Mouse (Mus musculus): ENCODE measurements at regions not wholly inside any gene's neighbourhood (a gene's known extent, or its start where the extent isn't known, plus 50 kb on each side); places are given as distances from the start of the nearest gene placed in this dataset.

- 92% methylated on average over 3 of the region's 3 CpGs for WGBS
- no peaks in the 10 kb centered on the region for H3K36me3 ChIP-seq
- H3K27me3 ChIP-seq = no peaks in the 10 kb centered on the region
- H3K9me3 ChIP-seq = no peaks in the 10 kb centered on the region
- H3K4me3 ChIP-seq = no peak overlapping the region
- no peaks in the 10 kb centered on the region for H3K4me1 ChIP-seq (replicated peaks)
- no peak overlapping the region for H3K4me2 ChIP-seq
- no peak overlapping the region for H3K27ac ChIP-seq (replicated peaks)
- no peak for ATAC-seq (ENCODE audit: low read depth)
- H3K9ac ChIP-seq = no peak overlapping the region
Observed at GRCm38 (mm10) chr12:73491370-73491769, 54.8 kb downstream of the Tmem30b start.

- 98% methylated on average over 2 of the region's 2 CpGs for WGBS
- H3K9ac ChIP-seq = no peak overlapping the region
- H3K4me2 ChIP-seq = no peak overlapping the region
- H3K27me3 ChIP-seq = no peaks in the 10 kb centered on the region
- no peak for ATAC-seq (ENCODE audit: low read depth)
- H3K9me3 ChIP-seq = no peaks in the 10 kb centered on the region
- H3K36me3 ChIP-seq = no peaks in the 10 kb centered on the region
- no peak overlapping the region for H3K27ac ChIP-seq (replicated peaks)
- no peak overlapping the region for H3K4me3 ChIP-seq
- H3K4me1 ChIP-seq (replicated peaks) = no peaks in the 10 kb centered on the region
Observed at GRCm38 (mm10) chr12:73482858-73483257, 63.3 kb downstream of the Tmem30b start.

GRCm38 (mm10) chr12:73482275-73482674, 63.9 kb downstream of the Tmem30b start:
- Histone ChIP-seq H3K4me3 (no peak overlapping the region), H3K36me3 (no peaks in the 10 kb centered on the region), H3K4me2 (no peak overlapping the region), H3K9ac (no peak overlapping the region), H3K4me1 (replicated peaks) (no peaks in the 10 kb centered on the region), H3K9me3 (no peaks in the 10 kb centered on the region), H3K27ac (replicated peaks) (no peak overlapping the region), H3K27me3 (no peaks in the 10 kb centered on the region)
- 88% methylated on average over 6 of the region's 6 CpGs for whole genome bisulfite sequencing
- no peak for ATAC-seq (ENCODE audit: low read depth)

GRCm38 (mm10) chr12:73481705-73482104, 64.5 kb downstream of the Tmem30b start:
- Histone ChIP-seq H3K36me3 (no peaks in the 10 kb centered on the region), H3K9me3 (no peaks in the 10 kb centered on the region), H3K27me3 (no peaks in the 10 kb centered on the region), H3K9ac (no peak overlapping the region), H3K27ac (replicated peaks) (no peak overlapping the region), H3K4me2 (no peak overlapping the region), H3K4me3 (no peak overlapping the region), H3K4me1 (replicated peaks) (0 out of 2 replicates have a peak, but pooled peaks cover 1% of the 10 kb centered on the region)
- ATAC-seq (ENCODE audit: low read depth) = no peak
- 87% methylated on average over 3 of the region's 3 CpGs for WGBS

GRCm38 (mm10) chr12:73481165-73481564, 65.0 kb downstream of the Tmem30b start:
- 92% methylated on average over 6 of the region's 6 CpGs for WGBS
- Histone ChIP-seq H3K4me2 (no peak overlapping the region), H3K4me1 (replicated peaks) (0 out of 2 replicates have a peak, but pooled peaks cover 6% of the 10 kb centered on the region), H3K9ac (no peak overlapping the region), H3K27me3 (no peaks in the 10 kb centered on the region), H3K9me3 (no peaks in the 10 kb centered on the region), H3K36me3 (no peaks in the 10 kb centered on the region), H3K27ac (replicated peaks) (no peak overlapping the region), H3K4me3 (no peak overlapping the region)
- ATAC-seq (ENCODE audit: low read depth) = no peak

- ATAC-seq (ENCODE audit: low read depth) = no peak
- 94% methylated on average over 6 of the region's 6 CpGs for WGBS
Observed at GRCm38 (mm10) chr12:73480610-73480971, 65.6 kb downstream of the Tmem30b start.

GRCm38 (mm10) chr12:73479932-73480609, 66.1 kb downstream of the Tmem30b start:
- Histone ChIP-seq H3K36me3 (no peaks in the 10 kb centered on the region), H3K4me1 (replicated peaks) (0 out of 2 replicates have a peak, but pooled peaks cover 6% of the 10 kb centered on the region), H3K27me3 (no peaks in the 10 kb centered on the region), H3K9me3 (no peaks in the 10 kb centered on the region), H3K27ac (replicated peaks) (no peak overlapping the region), H3K4me2 (no peak overlapping the region), H3K4me3 (no peak overlapping the region), H3K9ac (no peak overlapping the region)
- no peak for ATAC-seq (ENCODE audit: low read depth)
- WGBS = 88% methylated on average over 15 of the region's 15 CpGs

More at GRCm38 (mm10) chr12:73480610-73480971, 65.6 kb downstream of the Tmem30b start:
- no peaks in the 10 kb centered on the region for H3K27me3 ChIP-seq
- no peak overlapping the region for H3K4me3 ChIP-seq
- no peaks in the 10 kb centered on the region for H3K36me3 ChIP-seq
- no peak overlapping the region for H3K4me2 ChIP-seq
- no peak overlapping the region for H3K9ac ChIP-seq
- 0 out of 2 replicates have a peak, but pooled peaks cover 6% of the 10 kb centered on the region for H3K4me1 ChIP-seq (replicated peaks)
- no peaks in the 10 kb centered on the region for H3K9me3 ChIP-seq
- no peak overlapping the region for H3K27ac ChIP-seq (replicated peaks)

GRCm38 (mm10) chr12:73478641-73479040, 67.6 kb downstream of the Tmem30b start:
- no peaks in the 10 kb centered on the region for H3K36me3 ChIP-seq
- no peaks in the 10 kb centered on the region for H3K27me3 ChIP-seq
- H3K4me1 ChIP-seq (replicated peaks) = 0 out of 2 replicates have a peak, but pooled peaks cover 6% of the 10 kb centered on the region
- no peak overlapping the region for H3K4me3 ChIP-seq
- 90% methylated on average over 4 of the region's 4 CpGs for WGBS
- H3K9me3 ChIP-seq = no peaks in the 10 kb centered on the region
- no peak overlapping the region for H3K4me2 ChIP-seq
- H3K9ac ChIP-seq = no peak overlapping the region
- no peak overlapping the region for H3K27ac ChIP-seq (replicated peaks)
- no peak for ATAC-seq (ENCODE audit: low read depth)

GRCm38 (mm10) chr12:73476421-73476858, 69.8 kb downstream of the Tmem30b start:
- no peak overlapping the region for H3K4me2 ChIP-seq
- 0 out of 2 replicates have a peak, but pooled peaks cover 6% of the 10 kb centered on the region for H3K4me1 ChIP-seq (replicated peaks)
- 10% methylated on average over 7 of the region's 7 CpGs for WGBS
- no peaks in the 10 kb centered on the region for H3K36me3 ChIP-seq
- no peak overlapping the region for H3K4me3 ChIP-seq
- no peak overlapping the region for H3K27ac ChIP-seq (replicated peaks)
- no peak overlapping the region for H3K9ac ChIP-seq
- ATAC-seq (ENCODE audit: low read depth) = no peak
- H3K27me3 ChIP-seq = no peaks in the 10 kb centered on the region
- no peaks in the 10 kb centered on the region for H3K9me3 ChIP-seq

GRCm38 (mm10) chr12:73475774-73476173, 70.4 kb downstream of the Tmem30b start:
- H3K4me2 ChIP-seq = no peak overlapping the region
- no peak overlapping the region for H3K9ac ChIP-seq
- H3K4me3 ChIP-seq = no peak overlapping the region
- no peaks in the 10 kb centered on the region for H3K36me3 ChIP-seq
- no peaks in the 10 kb centered on the region for H3K27me3 ChIP-seq
- WGBS = 73% methylated on average over 3 of the region's 3 CpGs
- H3K4me1 ChIP-seq (replicated peaks) = 0 out of 2 replicates have a peak, but pooled peaks cover 6% of the 10 kb centered on the region
- no peak overlapping the region for H3K27ac ChIP-seq (replicated peaks)
- no peaks in the 10 kb centered on the region for H3K9me3 ChIP-seq
- ATAC-seq (ENCODE audit: low read depth) = no peak

- H3K4me1 ChIP-seq (replicated peaks) = 0 out of 2 replicates have a peak, but pooled peaks cover 6% of the 10 kb centered on the region
- H3K4me2 ChIP-seq = no peak overlapping the region
- H3K9ac ChIP-seq = no peak overlapping the region
- H3K4me3 ChIP-seq = no peak overlapping the region
- no peaks in the 10 kb centered on the region for H3K36me3 ChIP-seq
- no peaks in the 10 kb centered on the region for H3K9me3 ChIP-seq
- WGBS = 70% methylated on average over 5 of the region's 5 CpGs
- H3K27me3 ChIP-seq = no peaks in the 10 kb centered on the region
- H3K27ac ChIP-seq (replicated peaks) = no peak overlapping the region
- ATAC-seq (ENCODE audit: low read depth) = no peak
Observed at GRCm38 (mm10) chr12:73475020-73475419, 71.2 kb downstream of the Tmem30b start.

GRCm38 (mm10) chr12:73473111-73473510, 73.1 kb downstream of the Tmem30b start:
- Histone ChIP-seq H3K4me3 (no peak overlapping the region), H3K36me3 (no peaks in the 10 kb centered on the region), H3K4me1 (replicated peaks) (0 out of 2 replicates have a peak, but pooled peaks cover 6% of the 10 kb centered on the region), H3K4me2 (no peak overlapping the region), H3K9ac (no peak overlapping the region), H3K27me3 (no peaks in the 10 kb centered on the region), H3K27ac (replicated peaks) (no peak overlapping the region), H3K9me3 (no peaks in the 10 kb centered on the region)
- ATAC-seq (ENCODE audit: low read depth) = no peak
- WGBS = 55% methylated on average over 4 of the region's 4 CpGs

- Histone ChIP-seq H3K9ac (no peak overlapping the region), H3K4me3 (no peak overlapping the region), H3K4me1 (replicated peaks) (0 out of 2 replicates have a peak, but pooled peaks cover 6% of the 10 kb centered on the region), H3K27ac (replicated peaks) (no peak overlapping the region), H3K36me3 (no peaks in the 10 kb centered on the region), H3K27me3 (no peaks in the 10 kb centered on the region), H3K4me2 (no peak overlapping the region), H3K9me3 (no peaks in the 10 kb centered on the region)
- 66% methylated on average over 9 of the region's 9 CpGs for WGBS
- no peak for ATAC-seq (ENCODE audit: low read depth)
Observed at GRCm38 (mm10) chr12:73471966-73472365, 74.2 kb downstream of the Tmem30b start.

Measured in neural tube, embryonic 13.5 days (tissue).